Mouse (Mus musculus) lung, adult 2 months (tissue): ENCODE data around the gene Tmem120b. TPM values are rescaled to one million over a fixed set of nuclear protein-coding genes. Genes with fewer than 3 reads are reported as not detected.

Source experiments
- DNase-seq: peaks from one replicate; pipeline ENCODE4 v3.0.0; 2022
- H3K4me1 ChIP-seq: fragments of 200-500 bp; 2 replicates; pipeline ENCODE4 v1.6.1; 2011; ENCODE audit warnings: low read length; ENCODE audit not compliant: control insufficient read depth, insufficient read depth
- H3K4me3 ChIP-seq: fragments of 200-500 bp; replicated peaks from 2 replicates; pipeline ENCODE3; 2011; ENCODE audit warnings: low read depth, mild to moderate bottlenecking, control low read depth, low read length; ENCODE audit errors: extremely low read depth
- CTCF ChIP-seq: fragments of 200-500 bp; IDR thresholded peaks from 2 replicates; pipeline ENCODE4 v1.5.1; 2011; ENCODE audit warnings: mild to moderate bottlenecking, low read length, control low read depth; ENCODE audit not compliant: insufficient read depth
- POLR2A ChIP-seq: fragments of 200-500 bp; IDR thresholded peaks from 2 replicates; pipeline ENCODE4 v1.6.1; 2011; ENCODE audit warnings: low read depth, mild to moderate bottlenecking, control low read depth, low read length, borderline replicate concordance; ENCODE audit errors: extremely low read depth
- WGBS: fragments of 180-500 bp; shearing (Covaris S2); methylation state at CpG from one replicate; pipeline ENCODE4 v1.1.7; 2018; 5-methylcytosine and 5-hydroxymethylcytosine counted together
- polyA plus RNA-seq: library from polyadenylated mRNA; depleted of rRNA; stranded (reverse); fragments of >200 nt; gene quantifications from 2 replicates; pipeline ENCODE4 v1.2.3, GENCODE M21; 2012

Gene Tmem120b
- polyA plus RNA-seq, 1 experiment, result 12.1 TPM

GRCm38 (mm10) chr5:123120624-123121215 is 52.5 kb downstream of the Tmem120b start:
- H3K4me3 ChIP-seq, result no peak overlapping the region
- TF ChIP-seq POLR2A, result no peak
- no peak for TF ChIP-seq CTCF
- H3K4me1 ChIP-seq, result no peaks in the 10 kb centered on the region
- DNase-seq, result no peak
- 77% methylated on average over 7 of the region's 7 CpGs for WGBS

GRCm38 (mm10) chr5:123122181-123122580 is 54.0 kb downstream of the Tmem120b start:
- WGBS, result 88% methylated on average over 4 of the region's 4 CpGs
- TF ChIP-seq CTCF (peak; percentile 54), POLR2A (no peak)
- Histone ChIP-seq H3K4me1 (no peaks in the 10 kb centered on the region), H3K4me3 (no peak overlapping the region)
- no peak for DNase-seq

- TF ChIP-seq CTCF (no peak), POLR2A (no peak)
- no peak for DNase-seq
- 68% methylated on average over 6 of the region's 6 CpGs for WGBS
- H3K4me1 ChIP-seq, result peaks cover 2% of the 10 kb centered on the region; the same call in 1 of the 2 replicates
- no peak overlapping the region for H3K4me3 ChIP-seq
Measured at GRCm38 (mm10) chr5:123125105-123125504, 56.9 kb downstream of the Tmem120b start.

GRCm38 (mm10) chr5:123125638-123126406 is 57.6 kb downstream of the Tmem120b start:
- DNase-seq, result no peak

GRCm38 (mm10) chr5:123127031-123127430 is 58.8 kb downstream of the Tmem120b start:
- TF ChIP-seq POLR2A, result no peak
- no peak for TF ChIP-seq CTCF
- no peak overlapping the region for H3K4me3 ChIP-seq
- 71% methylated on average over 6 of the region's 6 CpGs for WGBS
- DNase-seq, result no peak
- H3K4me1 ChIP-seq, result peaks cover 5% of the 10 kb centered on the region

More at GRCm38 (mm10) chr5:123125638-123126406, 57.6 kb downstream of the Tmem120b start:
- no peak overlapping the region for H3K4me3 ChIP-seq
- no peak for TF ChIP-seq POLR2A
- no peak for TF ChIP-seq CTCF
- 58% methylated on average over 18 of the region's 18 CpGs for WGBS
- H3K4me1 ChIP-seq, result peaks cover 2% of the 10 kb centered on the region; the same call in 1 of the 2 replicates

- 29% methylated on average over 10 of the region's 10 CpGs for WGBS
- no peak for TF ChIP-seq CTCF
- no peak for TF ChIP-seq POLR2A
- no peak for DNase-seq
- peaks cover 13% of the 10 kb centered on the region for H3K4me1 ChIP-seq
- peak overlapping the region; percentile 22 for H3K4me3 ChIP-seq
Measured at GRCm38 (mm10) chr5:123128426-123129169, 60.4 kb downstream of the Tmem120b start.

GRCm38 (mm10) chr5:123129170-123129757 is 61.0 kb downstream of the Tmem120b start:
- DNase-seq, result no peak
- Histone ChIP-seq H3K4me1 (peaks cover 13% of the 10 kb centered on the region), H3K4me3 (no peak overlapping the region)
- no peak for TF ChIP-seq POLR2A
- TF ChIP-seq CTCF, result no peak
- 62% methylated on average over 10 of the region's 10 CpGs for WGBS

- no peak overlapping the region for H3K4me3 ChIP-seq
- no peak for TF ChIP-seq CTCF
- no peak for TF ChIP-seq POLR2A
- WGBS, result 83% methylated on average over 9 of the region's 9 CpGs
- H3K4me1 ChIP-seq, result peaks cover 16% of the 10 kb centered on the region
- no peak for DNase-seq
Measured at GRCm38 (mm10) chr5:123130030-123130813, 62.0 kb downstream of the Tmem120b start.
